Mouse (Mus musculus): ENCODE data around the gene Vmn2r62. TPM values are rescaled to one million over a fixed set of nuclear protein-coding genes. Genes with fewer than 3 reads are reported as not detected.
"Not testable (repeated sequence)": the region's sequence is repeated elsewhere in the genome, so short reads cannot be mapped to it uniquely, and the experiment has no call there.

Vmn2r62 gene
- total RNA-seq (2012; rRNA removed) (not detected in 2 replicates), polyA plus RNA-seq (2012; ENCODE audit: insufficient read depth in 1 of 2, insufficient read length in 2 of 2, low read depth in 1 of 2, low replicate concordance in 2 of 2, missing spikeins in 1 of 2) (not detected)

GRCm38 (mm10) chr7:42793425-42793824, at the start of gene Vmn2r62:
TSS of gene Vmn2r62 (minus strand) at chr7:42793525.
- not testable (repeated sequence) for H3K4me1 ChIP-seq (ENCODE audit: control insufficient read depth in 1 of 2, insufficient read depth in 2 of 2, low read length in 2 of 2); H3K36me3 ChIP-seq (ENCODE audit: control insufficient read depth in 1 of 2, insufficient read depth in 2 of 2, low read length in 2 of 2); H3K4me3 ChIP-seq (ENCODE audit: control insufficient read depth in 1 of 2, insufficient read depth in 1 of 2, low read depth in 2 of 2, low read length in 2 of 2); DNase-seq (ENCODE audit: low read depth, low spot score); H3K9me3 ChIP-seq (replicated peaks; ENCODE audit: insufficient read depth, low read length); H3K9ac ChIP-seq (ENCODE audit: control insufficient read depth, low read depth, low read length, poor library complexity, severe bottlenecking); H3K27me3 ChIP-seq (ENCODE audit: control insufficient read depth in 1 of 2, insufficient read depth in 2 of 2, low read length in 2 of 2); H3K79me2 ChIP-seq (ENCODE audit: control insufficient read depth, insufficient read depth, low read length, poor library complexity); H3K27ac ChIP-seq (ENCODE audit: control insufficient read depth, low read depth, low read length)

GRCm38 (mm10) chr7:42838366-42838765, 45.0 kb upstream of the Vmn2r62 start:
- not testable (repeated sequence) for H3K27me3 ChIP-seq (ENCODE audit: control insufficient read depth in 1 of 2, insufficient read depth in 2 of 2, low read length in 2 of 2); DNase-seq (ENCODE audit: low read depth, low spot score); H3K9me3 ChIP-seq (replicated peaks; ENCODE audit: insufficient read depth, low read length); H3K27ac ChIP-seq (ENCODE audit: control insufficient read depth, low read depth, low read length); H3K36me3 ChIP-seq (ENCODE audit: control insufficient read depth in 1 of 2, insufficient read depth in 2 of 2, low read length in 2 of 2); H3K79me2 ChIP-seq (ENCODE audit: control insufficient read depth, insufficient read depth, low read length, poor library complexity); H3K9ac ChIP-seq (ENCODE audit: control insufficient read depth, low read depth, low read length, poor library complexity, severe bottlenecking); H3K4me1 ChIP-seq (ENCODE audit: control insufficient read depth in 1 of 2, insufficient read depth in 2 of 2, low read length in 2 of 2); H3K4me3 ChIP-seq (ENCODE audit: control insufficient read depth in 1 of 2, insufficient read depth in 1 of 2, low read depth in 2 of 2, low read length in 2 of 2)

GRCm38 (mm10) chr7:42832221-42832620, 38.9 kb upstream of the Vmn2r62 start:
- H3K9me3 ChIP-seq (replicated peaks; ENCODE audit: insufficient read depth, low read length) = no peaks in the 10 kb centered on the region
- no peaks in the 10 kb centered on the region for H3K4me1 ChIP-seq (ENCODE audit: control insufficient read depth in 1 of 2, insufficient read depth in 2 of 2, low read length in 2 of 2)
- H3K4me3 ChIP-seq (ENCODE audit: control insufficient read depth in 1 of 2, insufficient read depth in 1 of 2, low read depth in 2 of 2, low read length in 2 of 2) = no peak overlapping the region
- no peak overlapping the region for H3K27ac ChIP-seq (ENCODE audit: control insufficient read depth, low read depth, low read length)
- DNase-seq (ENCODE audit: low read depth, low spot score) = no peak
- TF ChIP-seq MYC (IDR thresholded peaks at IDR 0.05; ENCODE audit: low read depth, low read length) (no peak), RAD21 (IDR thresholded peaks at IDR 0.05; ENCODE audit: low read depth, low read length) (no peak), NRF1 (IDR thresholded peaks at IDR 0.05; ENCODE audit: insufficient read depth, low read depth, low read length, poor library complexity, severe bottlenecking) (no peak), TBP (IDR thresholded peaks at IDR 0.05; ENCODE audit: low read depth, low read length) (no peak), POLR2AphosphoS2 (IDR thresholded peaks at IDR 0.05; ENCODE audit: low read length) (no peak), MAFK (IDR thresholded peaks at IDR 0.05; ENCODE audit: borderline replicate concordance, low read depth, low read length) (no peak), MAX (IDR thresholded peaks at IDR 0.05; ENCODE audit: low read length) (no peak), GATA1 (IDR thresholded peaks at IDR 0.05; ENCODE audit: low read depth, low read length) (no peak), KAT2A (conservative IDR thresholded peaks at IDR 0.05; ENCODE audit: low read depth, low read length) (no peak), POLR2AphosphoS5 (IDR thresholded peaks at IDR 0.05; ENCODE audit: borderline replicate concordance, low read depth, low read length) (no peak), MYB (IDR thresholded peaks at IDR 0.05; ENCODE audit: low read depth, low read length) (no peak)
- H3K27me3 ChIP-seq (ENCODE audit: control insufficient read depth in 1 of 2, insufficient read depth in 2 of 2, low read length in 2 of 2) = no peaks in the 10 kb centered on the region
- no peak overlapping the region for H3K9ac ChIP-seq (ENCODE audit: control insufficient read depth, low read depth, low read length, poor library complexity, severe bottlenecking)
- H3K79me2 ChIP-seq (ENCODE audit: control insufficient read depth, insufficient read depth, low read length, poor library complexity) = no peaks in the 10 kb centered on the region
- H3K36me3 ChIP-seq (ENCODE audit: control insufficient read depth in 1 of 2, insufficient read depth in 2 of 2, low read length in 2 of 2) = no peaks in the 10 kb centered on the region

All from MEL (cell line).